Mouse (Mus musculus): ENCODE measurements around the gene Gm49325.

- TF ChIP-seq GATA2 (IDR thresholded peaks at IDR 0.05; ENCODE audit: borderline replicate concordance, low read depth, low read length) = no peak
- no peak for TF ChIP-seq CTCF (IDR thresholded peaks at IDR 0.05; ENCODE audit: low read depth, low read length)
Observed at GRCm38 (mm10) chr10:77663949-77664665, 58.1 kb downstream of the Gm49325 start.

Measured in G1E (cell line).